Mouse (Mus musculus): ENCODE data around the gene Skil. TPM values are rescaled to one million over a fixed set of nuclear protein-coding genes. Genes with fewer than 3 reads are reported as not detected.
A peak's percentile ranks its signal among the peaks of the same experiment; 100 is the strongest.

The Skil gene
- polyA plus RNA-seq, 1 experiment: 3.7 TPM

DNA sequence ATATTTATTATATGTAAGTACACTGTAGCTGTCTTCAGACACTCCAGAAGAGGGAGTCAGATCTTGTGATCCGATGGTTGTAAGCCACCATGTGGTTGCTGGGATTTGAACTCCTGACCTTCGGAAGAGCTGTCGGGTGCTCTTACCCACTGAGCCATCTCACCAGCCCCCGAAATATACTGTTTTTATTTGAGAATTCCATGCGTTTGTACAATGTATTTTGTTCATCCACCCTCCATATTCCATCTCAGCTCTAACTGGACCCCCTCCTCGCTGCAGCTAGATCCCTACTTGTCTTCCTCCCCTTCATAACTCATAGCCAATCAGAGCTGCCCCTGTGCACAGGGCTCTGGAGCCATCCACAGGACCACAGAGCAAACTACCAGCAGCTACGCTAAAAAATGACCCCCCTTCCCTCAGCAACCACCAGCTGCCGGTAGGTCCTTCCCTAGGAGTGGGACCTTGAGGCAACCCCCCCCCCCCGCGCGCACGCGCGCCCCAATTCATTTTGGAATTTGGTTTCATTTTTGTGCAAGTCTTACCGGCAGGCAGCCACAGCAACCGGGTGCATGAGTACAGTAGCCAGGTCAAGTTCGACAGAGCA is 38.7 kb upstream of the Skil start:
- TF ChIP-seq CTCF (IDR thresholded peaks at IDR 0.05; ENCODE audit: control insufficient read depth, insufficient read depth, insufficient replicate concordance, low read depth, low read length): peak; percentile 13; the same call in 1 of the 2 replicates
- no peak for TF ChIP-seq POLR2A (IDR thresholded peaks at IDR 0.05; ENCODE audit: control insufficient read depth, low read depth, low read length)
- Histone ChIP-seq H3K36me3 (ENCODE audit: control insufficient read depth, insufficient read depth, low read length) (no peaks in the 10 kb centered on the region), H3K4me1 (ENCODE audit: control insufficient read depth, insufficient read depth, low read length) (peaks cover 4% of the 10 kb centered on the region), H3K27ac (ENCODE audit: control insufficient read depth, insufficient read depth, low read depth, low read length) (no peak overlapping the region), H3K27me3 (ENCODE audit: control insufficient read depth, insufficient read depth, low read length) (no peaks in the 10 kb centered on the region), H3K4me3 (ENCODE audit: control insufficient read depth, low read depth, low read length) (peak overlapping the region; percentile 66)

DNA sequence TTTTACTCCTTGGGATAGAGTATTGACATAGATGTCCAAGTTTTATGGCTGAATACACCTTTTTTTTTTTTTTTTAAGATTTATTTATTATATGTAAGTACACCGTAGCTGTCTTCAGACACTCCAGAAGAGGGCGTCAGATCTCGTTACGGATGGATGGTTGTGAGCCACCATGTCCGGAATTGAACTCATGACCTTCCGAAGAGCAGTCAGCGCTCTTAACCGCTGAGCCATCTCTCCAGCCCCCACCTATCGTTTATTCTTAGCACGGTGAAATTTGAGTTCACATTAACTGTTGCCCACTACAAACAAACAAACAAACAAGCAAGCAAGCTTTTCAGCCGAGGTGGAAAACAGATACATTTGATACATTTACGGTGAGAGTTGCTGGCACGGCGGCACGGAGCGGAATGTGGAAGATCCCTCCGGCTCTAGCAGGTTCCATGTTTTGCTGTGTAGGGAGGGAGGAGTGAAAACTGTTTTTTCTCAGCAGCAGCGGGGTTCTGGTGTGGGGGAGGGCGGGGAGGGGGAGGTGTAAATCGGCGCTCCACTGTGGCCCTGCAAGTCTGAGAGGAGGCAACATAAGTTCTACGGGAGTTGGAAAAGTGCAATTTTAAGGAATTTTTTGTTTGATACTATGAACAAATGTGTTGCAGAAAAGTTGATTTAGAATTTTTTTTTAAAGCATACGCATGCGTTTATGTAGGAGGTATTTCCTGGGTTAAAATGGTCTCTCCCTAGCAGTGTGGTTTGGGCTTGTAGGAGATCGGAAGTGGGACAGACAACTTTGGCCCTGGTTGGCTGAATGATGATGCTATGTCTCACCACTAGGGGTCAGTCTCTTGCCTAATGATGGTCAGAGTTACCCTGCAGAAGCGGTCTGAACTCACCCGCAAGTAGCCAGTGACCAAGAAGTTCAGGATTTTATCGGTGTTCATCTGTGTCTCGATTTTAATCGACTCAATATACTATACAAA is 37.9 kb upstream of the Skil start:
- Histone ChIP-seq H3K4me1 (ENCODE audit: control insufficient read depth, insufficient read depth, low read length) (peaks cover 7% of the 10 kb centered on the region), H3K27me3 (ENCODE audit: control insufficient read depth, insufficient read depth, low read length) (no peaks in the 10 kb centered on the region), H3K4me3 (ENCODE audit: control insufficient read depth, low read depth, low read length) (peak overlapping the region; percentile 74), H3K36me3 (ENCODE audit: control insufficient read depth, insufficient read depth, low read length) (no peaks in the 10 kb centered on the region), H3K27ac (ENCODE audit: control insufficient read depth, insufficient read depth, low read depth, low read length) (peak overlapping the region; percentile 80)
- peak; percentile 70; the same call in 1 of the 2 replicates for TF ChIP-seq CTCF (IDR thresholded peaks at IDR 0.05; ENCODE audit: control insufficient read depth, insufficient read depth, insufficient replicate concordance, low read depth, low read length)
- no peak for TF ChIP-seq POLR2A (IDR thresholded peaks at IDR 0.05; ENCODE audit: control insufficient read depth, low read depth, low read length)

DNA sequence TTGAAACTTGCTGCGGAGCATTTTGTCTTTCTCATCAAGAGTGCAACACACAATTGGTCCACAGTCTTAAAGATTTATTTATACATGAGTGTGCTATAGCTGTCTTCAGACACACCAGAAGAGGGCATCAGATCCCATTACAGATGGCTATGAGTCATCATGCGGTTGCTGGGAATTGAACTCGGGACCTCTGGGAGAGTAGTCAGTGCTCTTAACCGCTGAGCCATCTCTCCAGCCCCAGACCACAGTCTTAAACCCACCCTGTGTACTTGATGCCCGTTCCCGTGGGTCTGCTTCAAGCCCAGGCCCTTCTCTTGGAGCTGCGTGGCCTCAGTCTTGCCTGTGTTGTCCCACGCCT is 34.1 kb upstream of the Skil start:
- H3K4me3 ChIP-seq (ENCODE audit: control insufficient read depth, low read depth, low read length): no peak overlapping the region
- H3K27me3 ChIP-seq (ENCODE audit: control insufficient read depth, insufficient read depth, low read length): no peaks in the 10 kb centered on the region
- H3K4me1 ChIP-seq (ENCODE audit: control insufficient read depth, insufficient read depth, low read length): peaks cover 7% of the 10 kb centered on the region
- no peaks in the 10 kb centered on the region for H3K36me3 ChIP-seq (ENCODE audit: control insufficient read depth, insufficient read depth, low read length)
- H3K27ac ChIP-seq (ENCODE audit: control insufficient read depth, insufficient read depth, low read depth, low read length): no peak overlapping the region
- no peak for TF ChIP-seq CTCF (IDR thresholded peaks at IDR 0.05; ENCODE audit: control insufficient read depth, insufficient read depth, insufficient replicate concordance, low read depth, low read length)
- TF ChIP-seq POLR2A (IDR thresholded peaks at IDR 0.05; ENCODE audit: control insufficient read depth, low read depth, low read length): no peak

DNA sequence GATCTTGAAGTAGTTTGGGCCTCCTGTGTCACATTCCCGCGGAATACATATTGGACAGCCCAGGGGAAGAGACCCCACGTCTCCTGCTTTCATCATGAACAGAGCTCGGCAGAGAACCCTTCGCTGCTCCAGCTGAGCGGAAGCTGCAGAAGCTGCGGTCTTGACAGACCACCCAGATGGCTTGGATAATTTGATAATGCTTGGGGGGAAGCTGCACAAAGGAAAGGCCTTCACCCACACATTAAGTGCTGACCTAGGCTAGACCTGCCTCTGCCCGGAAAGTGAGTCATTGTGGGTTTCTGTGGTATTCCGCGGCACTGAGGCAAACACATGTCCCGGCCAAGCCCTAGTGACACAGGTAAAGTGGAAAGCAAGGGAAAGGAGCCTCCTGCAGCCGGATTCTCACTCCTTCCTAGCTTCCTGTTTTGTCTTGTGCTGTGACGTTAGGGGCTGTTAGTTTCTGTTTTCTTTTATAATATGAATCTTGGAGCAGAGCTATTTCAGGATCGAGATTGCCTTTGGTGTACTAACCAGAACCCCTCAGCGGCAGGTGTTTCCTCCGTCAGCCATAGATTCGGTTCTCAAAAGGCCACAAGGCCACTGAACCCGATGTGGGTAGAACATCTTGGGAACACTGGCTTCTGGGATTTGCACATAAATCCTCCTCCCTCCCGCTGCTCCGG is 33.6 kb upstream of the Skil start:
- Histone ChIP-seq H3K4me3 (ENCODE audit: control insufficient read depth, low read depth, low read length) (no peak overlapping the region), H3K36me3 (ENCODE audit: control insufficient read depth, insufficient read depth, low read length) (no peaks in the 10 kb centered on the region), H3K27me3 (ENCODE audit: control insufficient read depth, insufficient read depth, low read length) (no peaks in the 10 kb centered on the region), H3K4me1 (ENCODE audit: control insufficient read depth, insufficient read depth, low read length) (peaks cover 5% of the 10 kb centered on the region), H3K27ac (ENCODE audit: control insufficient read depth, insufficient read depth, low read depth, low read length) (no peak overlapping the region)
- TF ChIP-seq POLR2A (IDR thresholded peaks at IDR 0.05; ENCODE audit: control insufficient read depth, low read depth, low read length) (no peak), CTCF (IDR thresholded peaks at IDR 0.05; ENCODE audit: control insufficient read depth, insufficient read depth, insufficient replicate concordance, low read depth, low read length) (no peak)

DNA sequence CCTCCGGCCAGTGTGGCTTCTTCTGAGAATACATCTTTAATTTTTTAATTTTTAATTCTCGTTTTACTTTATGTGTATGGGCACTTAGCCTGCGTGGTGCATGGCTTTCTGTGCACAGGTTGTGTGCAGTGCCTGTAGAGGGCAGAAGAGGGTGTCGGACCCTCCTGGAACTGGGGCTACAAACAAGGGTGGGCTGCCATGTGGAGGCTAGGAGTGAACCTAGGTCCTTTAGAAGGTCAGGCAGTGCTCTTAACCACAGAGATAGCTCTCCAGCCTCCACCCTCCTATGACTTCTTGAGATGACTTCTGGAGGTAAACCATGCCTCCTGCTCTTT is 33.1 kb upstream of the Skil start:
- no peak for TF ChIP-seq POLR2A (IDR thresholded peaks at IDR 0.05; ENCODE audit: control insufficient read depth, low read depth, low read length)
- no peak for TF ChIP-seq CTCF (IDR thresholded peaks at IDR 0.05; ENCODE audit: control insufficient read depth, insufficient read depth, insufficient replicate concordance, low read depth, low read length)
- H3K27ac ChIP-seq (ENCODE audit: control insufficient read depth, insufficient read depth, low read depth, low read length): no peak overlapping the region
- H3K27me3 ChIP-seq (ENCODE audit: control insufficient read depth, insufficient read depth, low read length): no peaks in the 10 kb centered on the region
- H3K4me3 ChIP-seq (ENCODE audit: control insufficient read depth, low read depth, low read length): no peak overlapping the region
- peaks cover 3% of the 10 kb centered on the region; the same call in 1 of the 2 replicates for H3K4me1 ChIP-seq (ENCODE audit: control insufficient read depth, insufficient read depth, low read length)
- no peaks in the 10 kb centered on the region for H3K36me3 ChIP-seq (ENCODE audit: control insufficient read depth, insufficient read depth, low read length)

DNA sequence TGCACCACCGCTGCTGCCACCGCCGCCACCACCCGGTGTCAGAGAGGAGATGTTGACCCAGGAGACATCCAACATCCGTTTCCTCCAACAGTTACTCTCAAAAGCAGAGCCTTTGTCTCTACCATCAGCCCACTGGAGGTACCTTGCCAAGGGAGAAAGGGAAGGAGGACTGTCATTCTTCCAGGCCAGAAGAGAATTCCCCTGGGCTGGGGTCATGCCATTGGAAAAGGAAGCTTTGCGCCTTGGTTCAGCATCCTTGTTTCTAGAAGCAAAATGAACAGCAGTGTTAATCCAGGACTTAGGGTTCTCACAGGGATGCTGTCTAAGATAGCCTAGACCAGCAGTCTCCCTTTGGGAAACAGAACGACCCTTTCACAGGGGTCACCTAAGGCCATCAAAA is 32.5 kb upstream of the Skil start:
- TF ChIP-seq CTCF (IDR thresholded peaks at IDR 0.05; ENCODE audit: control insufficient read depth, insufficient read depth, insufficient replicate concordance, low read depth, low read length): no peak
- no peak for TF ChIP-seq POLR2A (IDR thresholded peaks at IDR 0.05; ENCODE audit: control insufficient read depth, low read depth, low read length)
- no peaks in the 10 kb centered on the region for H3K36me3 ChIP-seq (ENCODE audit: control insufficient read depth, insufficient read depth, low read length)

DNA sequence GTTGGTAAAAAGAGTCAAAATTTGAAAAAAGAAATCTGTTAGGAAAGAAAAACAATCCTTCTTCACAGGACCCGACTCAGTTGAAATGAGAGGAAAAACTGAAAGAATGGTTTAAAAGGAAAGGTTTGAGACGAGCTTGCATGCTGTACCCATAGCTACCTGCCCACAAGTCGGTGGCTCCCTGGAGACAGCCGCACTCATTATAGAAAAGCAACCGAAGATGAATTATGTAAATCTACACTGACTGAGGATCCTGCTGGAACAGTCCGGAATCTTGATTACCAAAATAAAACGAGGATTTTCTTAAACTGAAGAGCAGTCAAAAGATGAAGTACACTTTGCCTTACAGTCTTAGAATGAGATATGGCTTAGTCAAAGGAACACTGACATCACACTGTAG is 26.4 kb upstream of the Skil start:
- Histone ChIP-seq H3K27ac (ENCODE audit: control insufficient read depth, insufficient read depth, low read depth, low read length) (no peak overlapping the region), H3K4me1 (ENCODE audit: control insufficient read depth, insufficient read depth, low read length) (no peaks in the 10 kb centered on the region; the same call in 1 of the 2 replicates), H3K36me3 (ENCODE audit: control insufficient read depth, insufficient read depth, low read length) (no peaks in the 10 kb centered on the region), H3K4me3 (ENCODE audit: control insufficient read depth, low read depth, low read length) (no peak overlapping the region), H3K27me3 (ENCODE audit: control insufficient read depth, insufficient read depth, low read length) (no peaks in the 10 kb centered on the region)
- TF ChIP-seq CTCF (IDR thresholded peaks at IDR 0.05; ENCODE audit: control insufficient read depth, insufficient read depth, insufficient replicate concordance, low read depth, low read length): no peak
- TF ChIP-seq POLR2A (IDR thresholded peaks at IDR 0.05; ENCODE audit: control insufficient read depth, low read depth, low read length): no peak

More for the DNA sequence above, 32.5 kb upstream of the Skil start:
- Histone ChIP-seq H3K27ac (ENCODE audit: control insufficient read depth, insufficient read depth, low read depth, low read length) (no peak overlapping the region), H3K27me3 (ENCODE audit: control insufficient read depth, insufficient read depth, low read length) (no peaks in the 10 kb centered on the region), H3K4me1 (ENCODE audit: control insufficient read depth, insufficient read depth, low read length) (peaks cover 3% of the 10 kb centered on the region; the same call in 1 of the 2 replicates), H3K4me3 (ENCODE audit: control insufficient read depth, low read depth, low read length) (no peak overlapping the region)
